Mouse (Mus musculus) cerebellum, adult (tissue): ENCODE results near the gene Olfr714.
"Not testable (repeated sequence)": the region's sequence is repeated elsewhere in the genome, so short reads cannot be mapped to it uniquely, and the experiment has no call there.

Experiments
- ATAC-seq: cut with Nextera tagmentation; 2 replicates; pipeline ENCODE4 v1.9.2; 2017; ENCODE audit warnings: mild to moderate bottlenecking, moderate library complexity, mixed read lengths; ENCODE audit not compliant: insufficient number of reproducible peaks, low FRiP score, low TSS enrichment

Gene Olfr714

GRCm38 (mm10) chr7:107070681-107071080, at the start of gene Olfr714:
Gene Olfr714 (plus strand): TSS chr7:107070981.
- no peak for ATAC-seq

- ATAC-seq: no peak
These were observed 39.9 kb upstream of the Olfr714 start, which contains the start of gene Olfr713 for GRCm38 (mm10) chr7:107030874-107031273. Gene Olfr713 (plus strand): TSS chr7:107031174.

GRCm38 (mm10) chr7:107039934-107040563, 30.7 kb upstream of the Olfr714 start:
- no peak for ATAC-seq

- ATAC-seq: no peak
These were observed 27.6 kb upstream of the Olfr714 start for GRCm38 (mm10) chr7:107043136-107043535.

DNA sequence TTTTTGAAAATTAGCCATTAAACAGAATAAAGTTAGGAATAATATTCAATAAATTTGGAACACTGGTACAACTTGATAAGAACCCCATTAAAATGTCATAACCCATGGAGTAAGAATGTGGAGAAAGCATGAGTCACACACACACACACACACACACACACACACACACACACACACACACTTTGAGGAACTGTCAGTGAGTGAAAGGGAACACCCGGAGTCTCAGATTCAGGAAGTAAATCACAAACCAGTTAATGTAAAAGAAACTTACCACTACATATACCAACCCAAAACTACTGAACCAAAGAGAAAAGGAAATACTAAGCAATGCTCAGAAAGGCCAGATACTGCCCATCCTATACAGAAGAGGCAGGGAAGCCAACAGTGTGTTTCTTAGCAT, 26.4 kb upstream of the Olfr714 start:
- ATAC-seq: no peak

DNA sequence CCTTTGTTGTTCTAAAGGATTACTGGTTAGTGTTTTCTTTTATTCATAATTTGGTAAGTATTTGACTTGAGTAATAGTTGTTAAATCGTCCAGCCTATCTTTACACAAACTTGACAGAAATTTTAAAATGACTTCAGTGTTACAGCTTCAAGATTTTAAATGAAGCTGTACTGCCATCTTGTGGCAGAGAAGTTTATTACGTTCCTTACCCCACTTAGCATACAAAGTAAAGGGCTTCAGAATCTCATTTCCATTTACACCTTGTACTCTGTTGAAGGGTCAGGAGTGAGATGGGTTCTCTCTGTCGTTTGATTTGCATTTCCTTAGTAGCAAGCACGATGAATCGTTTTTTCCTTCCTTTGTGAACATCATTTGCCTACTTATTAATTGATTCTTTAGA, 24.9 kb upstream of the Olfr714 start:
- no peak for ATAC-seq

DNA sequence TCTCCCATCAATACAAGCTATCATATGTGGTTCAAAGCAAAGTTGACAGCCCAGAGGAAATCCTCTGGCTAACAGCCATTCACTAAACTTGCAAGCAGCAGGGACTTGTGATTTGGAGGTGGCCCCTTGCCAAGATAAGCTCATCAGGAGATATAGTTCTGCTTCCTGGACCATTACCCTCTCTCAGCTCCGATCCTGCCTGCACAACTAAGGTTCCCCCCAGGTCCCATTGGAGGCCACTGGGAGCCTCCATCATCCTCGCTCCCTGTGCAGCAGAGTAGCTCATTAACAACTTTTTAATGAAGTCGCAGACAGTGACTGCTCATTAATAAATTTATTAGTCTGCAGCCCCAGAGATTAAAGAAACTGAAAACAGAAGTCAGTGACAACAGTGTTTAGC, 23.2 kb upstream of the Olfr714 start:
- ATAC-seq: no peak

- no peak for ATAC-seq
These were observed 22.1 kb downstream of the Olfr714 start, which contains the start of gene Olfr17 for GRCm38 (mm10) chr7:107092920-107093319. Gene Olfr17 (plus strand): TSS chr7:107093220.

DNA sequence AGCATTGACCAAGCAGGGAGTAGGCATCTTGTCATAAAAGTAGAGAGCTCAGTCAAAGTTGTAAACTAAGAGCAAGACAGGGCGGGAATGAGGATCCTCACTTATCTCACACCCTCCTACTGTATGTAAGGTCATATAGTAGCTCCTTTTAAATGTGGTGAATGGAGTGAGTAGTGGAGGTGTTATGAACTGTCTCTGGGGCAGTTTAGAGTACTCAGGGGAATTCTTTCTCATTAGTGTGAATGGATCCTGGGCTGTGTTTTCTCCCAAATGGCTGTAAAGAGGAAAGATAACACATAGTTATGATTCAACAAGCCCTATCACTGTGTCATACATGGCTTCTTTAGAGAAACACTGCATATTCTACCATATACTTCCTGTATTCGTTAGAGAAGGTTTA, 39.5 kb downstream of the Olfr714 start, which contains the start of gene Olfr715b:
TSS of gene Olfr715b (minus strand) at position 101 of the 400 bp plus-strand sequence.
- ATAC-seq: not testable (repeated sequence)
